Comparison of ENCODE assay signal across 10 mouse cellular contexts in the genomic region with DNA sequence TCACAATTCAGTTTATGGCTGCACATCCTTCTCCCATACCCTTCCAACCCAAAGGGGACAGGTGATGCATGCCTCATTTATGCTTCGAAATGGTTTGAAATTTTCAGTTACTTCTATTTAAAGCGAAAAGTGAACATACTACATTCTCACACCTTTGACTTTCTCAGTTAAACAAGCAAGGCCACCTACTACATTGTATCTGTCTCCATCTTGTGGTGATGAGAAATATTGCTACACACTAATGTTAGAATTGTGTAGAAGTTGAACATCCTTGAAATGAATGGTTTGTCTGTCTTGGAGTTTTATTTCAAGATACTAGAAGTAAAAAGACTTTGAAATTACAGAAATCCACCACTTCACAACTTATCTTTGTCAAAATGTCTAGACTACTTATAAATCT.
DNase-seq lines count a peak whose midpoint lies in the region; ATAC-seq and TF ChIP-seq lines count a peak whose summit lies in the region.
"Had no signal": no experiment of that assay in that cellular context is flagged by ENCODE, and none has a peak within 500 bp of the region (broad histone marks: within the 10 kb centered on the region; RNA-seq: fewer than 3 reads in every experiment).

No protein-coding gene starts in this region.

- in situ Hi-C loops in Patski (cut with MboI; ENCODE audit: low pct_unique_long_range_greater_than_20kb): loop anchor here (5.0 kb wide), 1 partner anchor 99 kb away; no protein-coding TSS in a partner anchor

- no peak for DNase-seq in layer of hippocampus, adult 2 months (ENCODE audit: low spot score in 2 of 2)
- DNase-seq in layer of hippocampus, adult 9-10 months (ENCODE audit: low spot score): no peak
- DNase-seq in Patski (ENCODE audit: low read depth, low spot score): no peak
- DNase-seq in embryo, embryonic 11.5 days (ENCODE audit: low read depth, low spot score): peak; percentile 11
- no peak for DNase-seq in urinary bladder, postnatal 4 days (ENCODE audit: low spot score in 2 of 2)
- DNase-seq in kidney, postnatal 10 days: no peak
- DNase-seq: adrenal gland, postnatal 25 days; kidney, adult 8-10 months; liver, embryonic 13.5 days had no signal

- no peaks in the 10 kb centered on the region for H3K36me3 ChIP-seq in midbrain, embryonic 16.5 days (ENCODE audit: control insufficient read depth, insufficient read depth, low read length)
- H3K36me3 ChIP-seq: liver, embryonic 13.5 days had no signal

- CTCF ChIA-PET in Patski (lab: Charles Lee): interaction anchor here (0.6 to 2.6 kb wide), 10 partner anchors 9 to 171 kb away, joined by 3 to 31 read pairs (median 4); no protein-coding TSS in a partner anchor

- no peaks in the 10 kb centered on the region for H3K9me3 ChIP-seq in midbrain, embryonic 16.5 days (replicated peaks; ENCODE audit: control insufficient read depth, low read length, poor library complexity, severe bottlenecking)
- H3K9me3 ChIP-seq: liver, embryonic 13.5 days had no signal

- H3K4me3 ChIP-seq in layer of hippocampus, adult 2 months: no peak overlapping the region
- H3K4me3 ChIP-seq in midbrain, embryonic 16.5 days (ENCODE audit: low read depth, low read length): no peak overlapping the region
- H3K4me3 ChIP-seq: liver, embryonic 13.5 days had no signal

- H3K27ac ChIP-seq in layer of hippocampus, adult 2 months: no peak overlapping the region
- no peak overlapping the region for H3K27ac ChIP-seq in midbrain, embryonic 16.5 days (ENCODE audit: low read length)
- H3K27ac ChIP-seq: liver, embryonic 13.5 days had no signal

- ATAC-seq in Patski: no peak
- 0 out of 2 replicates have a peak, but pooled peaks have one; percentile 12 for ATAC-seq in midbrain, embryonic 16.5 days

- 62% methylated on average over 2 of the region's 2 CpGs for WGBS in midbrain, embryonic 16.5 days

- peaks cover 2% of the 10 kb centered on the region; the same call in 1 of the 2 replicates for H3K4me1 ChIP-seq in midbrain, embryonic 16.5 days (ENCODE audit: control insufficient read depth, insufficient read depth, low read length)
- H3K4me1 ChIP-seq: liver, embryonic 13.5 days had no signal

- no peak overlapping the region for H3K9ac ChIP-seq in midbrain, embryonic 16.5 days (ENCODE audit: low read depth, low read length)
- H3K9ac ChIP-seq: liver, embryonic 13.5 days had no signal

- no peak overlapping the region for H3K4me2 ChIP-seq in midbrain, embryonic 16.5 days (ENCODE audit: low read length)
- H3K4me2 ChIP-seq: liver, embryonic 13.5 days had no signal

- H3K27me3 ChIP-seq in Patski: no peaks in the 10 kb centered on the region
- H3K27me3 ChIP-seq in midbrain, embryonic 16.5 days (ENCODE audit: control insufficient read depth, insufficient read depth, low read depth, low read length): no peaks in the 10 kb centered on the region
- H3K27me3 ChIP-seq: liver, embryonic 13.5 days had no signal

- TF ChIP-seq CTCF in layer of hippocampus, adult 2 months (conservative IDR thresholded peaks at IDR 0.05): peak; percentile 90
- TF ChIP-seq CTCF in Patski (IDR thresholded peaks at IDR 0.05): peak; percentile 51

- POLR2A ChIA-PET in Patski (lab: Charles Lee): no interaction called here
